In the genomic region with DNA sequence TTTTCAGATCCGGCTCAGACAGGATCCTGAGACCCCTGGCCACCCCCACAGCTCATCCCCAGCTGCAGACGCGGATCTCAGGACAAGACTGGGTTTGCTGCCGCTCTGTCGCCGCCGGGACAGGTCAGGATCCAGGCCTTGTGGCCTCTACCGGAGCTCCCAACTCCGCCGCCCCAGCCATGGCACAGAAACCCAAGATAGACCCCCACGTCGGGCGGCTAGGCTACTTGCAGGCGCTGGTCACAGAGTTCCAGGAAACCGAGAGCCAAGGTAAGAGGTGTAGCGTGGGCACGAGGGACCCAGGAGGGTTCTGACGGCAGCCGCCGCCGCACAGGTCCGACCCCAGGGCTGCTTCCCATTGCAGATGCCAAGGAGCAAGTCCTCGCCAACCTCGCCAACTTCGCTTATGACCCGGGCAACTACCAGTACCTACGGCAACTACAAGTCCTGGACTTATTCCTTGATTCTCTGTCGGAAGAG, we compare ENCODE assay signal across 8 mouse cellular contexts. TPM values are rescaled to one million over a fixed set of nuclear protein-coding genes. Genes with fewer than 3 reads are reported as not detected.
DNase-seq lines count a peak whose midpoint lies in the region; ATAC-seq and TF ChIP-seq lines count a peak whose summit lies in the region.

No protein-coding gene starts in this region.

- peak overlapping the region; percentile 83; the same call in 1 of the 2 replicates for H3K27ac ChIP-seq in heart, embryonic 15.5 days
- peak overlapping the region; percentile 31 for H3K27ac ChIP-seq in MEL (ENCODE audit: control insufficient read depth, low read depth, low read length)
- H3K27ac ChIP-seq in hindbrain, embryonic 11.5 days (ENCODE audit: low read depth, low read length): no peak overlapping the region

- no peak for DNase-seq in heart, adult 9 months (ENCODE audit: low spot score in 2 of 2)
- DNase-seq in MEL (ENCODE audit: low read depth, low spot score): peak; percentile 74
- no peak for DNase-seq in hindbrain, embryonic 11.5 days (ENCODE audit: low spot score)
- DNase-seq in left cerebral cortex, postnatal 25 days (ENCODE audit: low spot score in 2 of 2): no peak
- DNase-seq in left cerebral cortex, adult 8-10 months (ENCODE audit: low spot score in 2 of 2): no peak
- DNase-seq in thymus, postnatal 36 days: no peak

- TF ChIP-seq CTCF in MEL (IDR thresholded peaks at IDR 0.05 in 2 of 3, conservative IDR thresholded peaks at IDR 0.05 in 1 of 3; ENCODE audit: control insufficient read depth in 1 of 3, insufficient read depth in 1 of 3, low read depth in 2 of 3, low read length in 3 of 3, poor library complexity in 1 of 3, severe bottlenecking in 1 of 3): no peak

- peak overlapping the region; percentile 90 for H3K4me3 ChIP-seq in heart, embryonic 15.5 days
- peak overlapping the region; percentile 90 to 100 for H3K4me3 ChIP-seq in MEL (ENCODE audit: control insufficient read depth in 1 of 2, insufficient read depth in 1 of 2, low read depth in 2 of 2, low read length in 2 of 2)
- peak overlapping the region; percentile 87 for H3K4me3 ChIP-seq in hindbrain, embryonic 11.5 days (ENCODE audit: low read depth, low read length)

- H3K9ac ChIP-seq in heart, embryonic 15.5 days: peak overlapping the region; percentile 79
- peak overlapping the region; percentile 82 for H3K9ac ChIP-seq in MEL (ENCODE audit: control insufficient read depth, low read depth, low read length, poor library complexity, severe bottlenecking)
- peak overlapping the region; percentile 66 for H3K9ac ChIP-seq in hindbrain, embryonic 11.5 days (ENCODE audit: low read depth, low read length)

- no peaks in the 10 kb centered on the region for H3K9me3 ChIP-seq in heart, embryonic 15.5 days (replicated peaks)
- no peaks in the 10 kb centered on the region for H3K9me3 ChIP-seq in MEL (replicated peaks; ENCODE audit: insufficient read depth, low read length)
- H3K9me3 ChIP-seq in hindbrain, embryonic 11.5 days (ENCODE audit: control insufficient read depth, low read length): no peaks in the 10 kb centered on the region

- no peak for TF ChIP-seq POLR2A in MEL (IDR thresholded peaks at IDR 0.05; ENCODE audit: control insufficient read depth in 1 of 2, insufficient read depth in 1 of 2, low read depth in 1 of 2, low read length in 2 of 2, poor library complexity in 1 of 2)

- intact Hi-C loops in left cerebral cortex, postnatal 25 days (cut with DNase I): loop anchor here (1.0 kb wide), 1 partner anchor 117 kb away; no protein-coding TSS in a partner anchor

- no peak for TF ChIP-seq EP300 in MEL (IDR thresholded peaks at IDR 0.05; ENCODE audit: low read depth in 1 of 2, low read length in 2 of 2)

- no peaks in the 10 kb centered on the region for H3K36me3 ChIP-seq in heart, embryonic 15.5 days
- H3K36me3 ChIP-seq in MEL (ENCODE audit: control insufficient read depth in 1 of 2, insufficient read depth in 2 of 2, low read length in 2 of 2): peaks cover 0 to 32% of the 10 kb centered on the region in 2 experiments; a peak in 2 of 4 replicates
- no peaks in the 10 kb centered on the region for H3K36me3 ChIP-seq in hindbrain, embryonic 11.5 days (ENCODE audit: control insufficient read depth, insufficient read depth, low read length)

- 2% methylated on average over 28 of the region's 28 CpGs for WGBS in heart, embryonic 15.5 days
- 4% methylated on average over 28 of the region's 28 CpGs for WGBS in hindbrain, embryonic 11.5 days

- H3K79me2 ChIP-seq in MEL (ENCODE audit: control insufficient read depth, insufficient read depth, low read length, poor library complexity): peaks cover 5% of the 10 kb centered on the region

- H3K4me2 ChIP-seq in heart, embryonic 15.5 days: peak overlapping the region; percentile 76
- H3K4me2 ChIP-seq in hindbrain, embryonic 11.5 days (replicated peaks; ENCODE audit: low read depth, low read length): peak overlapping the region; percentile 95

- H3K4me1 ChIP-seq in heart, embryonic 15.5 days (replicated peaks): peaks cover 35% of the 10 kb centered on the region
- peaks cover 15 to 46% of the 10 kb centered on the region in 2 experiments for H3K4me1 ChIP-seq in MEL (ENCODE audit: control insufficient read depth in 1 of 2, insufficient read depth in 2 of 2, low read length in 2 of 2)
- peaks cover 2% of the 10 kb centered on the region; the same call in 1 of the 2 replicates for H3K4me1 ChIP-seq in hindbrain, embryonic 11.5 days (replicated peaks; ENCODE audit: control insufficient read depth, insufficient read depth, low read length)

- 0 out of 2 replicates have a peak, but pooled peaks have one; percentile 0 for ATAC-seq in heart, embryonic 15.5 days (replicated peaks; ENCODE audit: insufficient number of reproducible peaks, insufficient read depth, low FRiP score, low read depth)
- no peak for ATAC-seq in hindbrain, embryonic 11.5 days (ENCODE audit: low FRiP score)
- ATAC-seq in megakaryocyte-erythroid progenitor cell, adult 5-6 weeks (replicated peaks; ENCODE audit: low FRiP score, low TSS enrichment, poor library complexity, severe bottlenecking): peak; percentile 11; the same call in 1 of the 2 replicates

- H3K27me3 ChIP-seq in heart, embryonic 15.5 days: no peaks in the 10 kb centered on the region
- H3K27me3 ChIP-seq in MEL (ENCODE audit: control insufficient read depth in 1 of 2, insufficient read depth in 2 of 2, low read length in 2 of 2): no peaks in the 10 kb centered on the region
- H3K27me3 ChIP-seq in hindbrain, embryonic 11.5 days (ENCODE audit: control insufficient read depth, insufficient read depth, low read length): no peaks in the 10 kb centered on the region

- TF ChIP-seq RAD21 in MEL (IDR thresholded peaks at IDR 0.05; ENCODE audit: low read depth, low read length): no peak

TF ChIP-seq in MEL, 35 proteins besides CTCF, POLR2A, EP300 and RAD21 (continues in another document):
- 0 out of 2 replicates have a peak, but pooled peaks have one; percentile 2 for TF ChIP-seq TBP (IDR thresholded peaks at IDR 0.05; ENCODE audit: low read depth, low read length)

RNA-seq across cellular contexts. Expression of gene Armc7, which starts 0.3 kb away (rescaled TPM):
- 4.6 and 6.2 TPM in 2 replicates for polyA plus RNA-seq in heart, embryonic 15.5 days (2015; fragmentation: Nextera tagmentation; extraction: Ambion mirVana)
- total RNA-seq in MEL (2012; rRNA removed): 7.0 and 9.1 TPM in 2 replicates
- polyA plus RNA-seq in MEL (2012; ENCODE audit: insufficient read depth in 1 of 2, insufficient read length in 2 of 2, low read depth in 1 of 2, low replicate concordance in 2 of 2, missing spikeins in 1 of 2): 10 to 100 TPM in 1 of 2 experiments, not detected in 1; 13.1 TPM
- polyA plus RNA-seq in hindbrain, embryonic 11.5 days (2014; fragmentation: Nextera tagmentation; extraction: Ambion mirVana): 7.5 and 9.0 TPM in 2 replicates
- 4.2 and 10.1 TPM in 2 replicates for total RNA-seq in megakaryocyte-erythroid progenitor cell, adult 5-6 weeks (2014; fragmentation: Nextera tagmentation)
- 8.3 and 8.7 TPM in 2 replicates for total RNA-seq in megakaryocyte-erythroid progenitor cell, adult 5-6 weeks (2017)
- 10 to 100 TPM; 12.5 to 12.8 TPM for total RNA-seq in left cerebral cortex, postnatal 25 days (2021)
- 10 to 100 TPM; 11.6 to 15.1 (median 13.4) TPM for total RNA-seq in left cerebral cortex, adult 8-10 months (2022)

RNA-seq across cellular contexts. Expression of gene Slc16a5, which starts 13.5 kb away (rescaled TPM):
- 0.57 and 5.0 TPM in 2 replicates for polyA plus RNA-seq in heart, embryonic 15.5 days (2015; fragmentation: Nextera tagmentation; extraction: Ambion mirVana)
- 0.07 TPM in 1 of 2 replicates, not detected in the other for total RNA-seq in MEL (2012; rRNA removed)
- under 1 TPM in 1 of 2 experiments, not detected in 1; 0.26 TPM for polyA plus RNA-seq in MEL (2012; ENCODE audit: insufficient read depth in 1 of 2, insufficient read length in 2 of 2, low read depth in 1 of 2, low replicate concordance in 2 of 2, missing spikeins in 1 of 2)
- polyA plus RNA-seq in hindbrain, embryonic 11.5 days (2014; fragmentation: Nextera tagmentation; extraction: Ambion mirVana): 0.11 TPM in 1 of 2 replicates, not detected in the other
- not detected in 2 replicates for total RNA-seq in megakaryocyte-erythroid progenitor cell, adult 5-6 weeks (2014; fragmentation: Nextera tagmentation)
- total RNA-seq in megakaryocyte-erythroid progenitor cell, adult 5-6 weeks (2017): not detected in 2 replicates
- total RNA-seq in left cerebral cortex, postnatal 25 days (2021): not detected
- not detected for total RNA-seq in left cerebral cortex, adult 8-10 months (2022)

RNA-seq across cellular contexts. Expression of gene Nt5c, which starts 15.9 kb away (rescaled TPM):
- polyA plus RNA-seq in heart, embryonic 15.5 days (2015; fragmentation: Nextera tagmentation; extraction: Ambion mirVana): 49.6 and 62.1 TPM in 2 replicates
- 96.6 and 99.3 TPM in 2 replicates for total RNA-seq in MEL (2012; rRNA removed)
- 100 to 1,000 TPM in 1 of 2 experiments, not detected in 1; 102 TPM for polyA plus RNA-seq in MEL (2012; ENCODE audit: insufficient read depth in 1 of 2, insufficient read length in 2 of 2, low read depth in 1 of 2, low replicate concordance in 2 of 2, missing spikeins in 1 of 2)
- 75.8 and 84.6 TPM in 2 replicates for polyA plus RNA-seq in hindbrain, embryonic 11.5 days (2014; fragmentation: Nextera tagmentation; extraction: Ambion mirVana)
- 81.6 and 117 TPM in 2 replicates for total RNA-seq in megakaryocyte-erythroid progenitor cell, adult 5-6 weeks (2014; fragmentation: Nextera tagmentation)
- 79.8 and 101 TPM in 2 replicates for total RNA-seq in megakaryocyte-erythroid progenitor cell, adult 5-6 weeks (2017)
- total RNA-seq in left cerebral cortex, postnatal 25 days (2021): 10 to 100 TPM; 60.1 to 66.5 TPM
- 10 to 100 TPM; 58.4 to 66.1 (median 61.0) TPM for total RNA-seq in left cerebral cortex, adult 8-10 months (2022)

RNA-seq across cellular contexts. Expression of gene Trim80, which starts 35.5 kb away (rescaled TPM):
- polyA plus RNA-seq in heart, embryonic 15.5 days (2015; fragmentation: Nextera tagmentation; extraction: Ambion mirVana): 0.06 TPM in 1 of 2 replicates, not detected in the other
- not detected in 2 replicates for total RNA-seq in MEL (2012; rRNA removed)
- polyA plus RNA-seq in MEL (2012; ENCODE audit: insufficient read depth in 1 of 2, insufficient read length in 2 of 2, low read depth in 1 of 2, low replicate concordance in 2 of 2, missing spikeins in 1 of 2): not detected
- not detected in 2 replicates for polyA plus RNA-seq in hindbrain, embryonic 11.5 days (2014; fragmentation: Nextera tagmentation; extraction: Ambion mirVana)
- not detected in 2 replicates for total RNA-seq in megakaryocyte-erythroid progenitor cell, adult 5-6 weeks (2014; fragmentation: Nextera tagmentation)
- total RNA-seq in megakaryocyte-erythroid progenitor cell, adult 5-6 weeks (2017): not detected in 2 replicates
- total RNA-seq in left cerebral cortex, postnatal 25 days (2021): not detected
- under 1 TPM in 2 of 4 experiments, not detected in 2; 0.16 to 0.30 TPM for total RNA-seq in left cerebral cortex, adult 8-10 months (2022)

RNA-seq across cellular contexts. Expression of gene Jpt1, which starts 38.4 kb away (rescaled TPM):
- 480 and 515 TPM in 2 replicates for polyA plus RNA-seq in heart, embryonic 15.5 days (2015; fragmentation: Nextera tagmentation; extraction: Ambion mirVana)
- total RNA-seq in MEL (2012; rRNA removed): 331 and 353 TPM in 2 replicates
- polyA plus RNA-seq in MEL (2012; ENCODE audit: insufficient read depth in 1 of 2, insufficient read length in 2 of 2, low read depth in 1 of 2, low replicate concordance in 2 of 2, missing spikeins in 1 of 2): 100 to 1,000 TPM in 1 of 2 experiments, not detected in 1; 382 TPM
- 990 and 1,006 TPM in 2 replicates for polyA plus RNA-seq in hindbrain, embryonic 11.5 days (2014; fragmentation: Nextera tagmentation; extraction: Ambion mirVana)
- 167 and 191 TPM in 2 replicates for total RNA-seq in megakaryocyte-erythroid progenitor cell, adult 5-6 weeks (2014; fragmentation: Nextera tagmentation)
- 122 and 142 TPM in 2 replicates for total RNA-seq in megakaryocyte-erythroid progenitor cell, adult 5-6 weeks (2017)
- total RNA-seq in left cerebral cortex, postnatal 25 days (2021): 100 to 1,000 TPM; 165 to 168 TPM
- total RNA-seq in left cerebral cortex, adult 8-10 months (2022): 100 to 1,000 TPM; 125 to 152 (median 137) TPM
